Mouse (Mus musculus): ENCODE measurements around the gene Crybg1. TPM values are rescaled to one million over a fixed set of nuclear protein-coding genes. Genes with fewer than 3 reads are reported as not detected.
A peak's percentile ranks its signal among the peaks of the same experiment; 100 is the strongest.

Crybg1 gene
- total and polyA plus RNA-seq, 3 experiments, result 3.9 to 6.6 (median 5.2) TPM

DNA sequence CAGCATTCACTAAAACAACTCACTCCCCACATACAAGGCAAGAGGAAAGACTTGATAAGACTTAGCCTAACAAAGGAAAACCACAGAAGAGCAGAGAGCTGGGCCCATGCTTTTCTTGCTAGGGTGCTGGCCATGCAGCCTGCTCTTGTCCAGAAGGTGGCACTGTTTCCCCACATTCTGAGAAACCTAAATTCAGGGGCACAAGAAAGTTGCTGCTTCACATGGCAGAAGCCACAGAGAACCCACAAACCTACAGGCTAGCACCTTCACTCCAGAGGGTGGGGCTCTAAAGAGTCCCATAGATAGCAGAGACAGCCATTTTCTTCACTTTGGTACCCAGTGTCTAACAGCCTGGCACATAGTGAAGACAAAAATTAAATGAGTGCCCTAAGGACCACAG lies 194.7 kb downstream of the Crybg1 start (continued):
- TF ChIP-seq USF1 (IDR thresholded peaks at IDR 0.05; ENCODE audit: low read depth, low read length) (no peak), MXI1 (IDR thresholded peaks at IDR 0.05; ENCODE audit: low read depth, low read length) (no peak), ZMIZ1 (IDR thresholded peaks at IDR 0.05; ENCODE audit: low read depth, low read length) (no peak), MEF2A (IDR thresholded peaks at IDR 0.05; ENCODE audit: borderline replicate concordance, low read depth, low read length) (no peak), RCOR1 (conservative IDR thresholded peaks at IDR 0.05; ENCODE audit: low read depth, low read length) (no peak), USF2 (conservative IDR thresholded peaks at IDR 0.05; ENCODE audit: low read depth, low read length) (no peak), JUN (IDR thresholded peaks at IDR 0.05; ENCODE audit: insufficient read depth, low read depth, low read length) (no peak), MAX (IDR thresholded peaks at IDR 0.05; ENCODE audit: low read length) (0 out of 2 replicates have a peak, but pooled peaks have one; percentile 17), ZC3H11A (IDR thresholded peaks at IDR 0.05; ENCODE audit: low read depth, low read length) (peak; percentile 80), RAD21 (IDR thresholded peaks at IDR 0.05; ENCODE audit: low read depth, low read length) (peak; percentile 96), GABPA (IDR thresholded peaks at IDR 0.05; ENCODE audit: insufficient replicate concordance, low read depth, low read length) (no peak), NRF1 (IDR thresholded peaks at IDR 0.05; ENCODE audit: low read depth, low read length) (no peak), POLR2A (IDR thresholded peaks at IDR 0.05; ENCODE audit: low read depth, low read length) (0 out of 2 replicates have a peak, but pooled peaks have one; percentile 16)

GRCm38 (mm10) chr10:43945435-43945834 lies 203.2 kb downstream of the Crybg1 start:
- no peak for TF ChIP-seq ZNF384 (IDR thresholded peaks at IDR 0.05; ENCODE audit: low read depth, low read length)
- no peak for TF ChIP-seq HCFC1 (IDR thresholded peaks at IDR 0.05; ENCODE audit: low read depth, low read length)
- no peak for TF ChIP-seq E2F4 (IDR thresholded peaks at IDR 0.05; ENCODE audit: insufficient replicate concordance, low read depth, low read length)
- no peak for TF ChIP-seq ETS1 (conservative IDR thresholded peaks at IDR 0.05; ENCODE audit: low read depth, low read length)
- TF ChIP-seq TBP (conservative IDR thresholded peaks at IDR 0.05; ENCODE audit: low read depth, low read length), result no peak
- TF ChIP-seq ZC3H11A (IDR thresholded peaks at IDR 0.05; ENCODE audit: low read depth, low read length), result no peak
- no peak for TF ChIP-seq MAFK (IDR thresholded peaks at IDR 0.05; ENCODE audit: insufficient replicate concordance, low read length)
- TF ChIP-seq NELFE (IDR thresholded peaks at IDR 0.05; ENCODE audit: low read depth, low read length), result no peak
- no peak for TF ChIP-seq MXI1 (IDR thresholded peaks at IDR 0.05; ENCODE audit: low read depth, low read length)
- no peak for TF ChIP-seq RCOR1 (conservative IDR thresholded peaks at IDR 0.05; ENCODE audit: low read depth, low read length)
- TF ChIP-seq ZMIZ1 (IDR thresholded peaks at IDR 0.05; ENCODE audit: low read depth, low read length), result no peak
- TF ChIP-seq JUND (conservative IDR thresholded peaks at IDR 0.05; ENCODE audit: low read depth, low read length), result no peak
- TF ChIP-seq NRF1 (IDR thresholded peaks at IDR 0.05; ENCODE audit: low read depth, low read length), result no peak
- dilution Hi-C loops (cut with MboI; ENCODE audit: extremely low pct_ligation_motif_present, extremely low pct_unique_long_range_greater_than_20kb, low sequenced_read_pairs) (no loop called here), in situ Hi-C loops (cut with MboI; ENCODE audit: low pct_ligation_motif_present, low pct_unique_long_range_greater_than_20kb, low sequenced_read_pairs) (no loop called here)
- Histone ChIP-seq H3K27me3 (replicated peaks) (no peaks in the 10 kb centered on the region), H3K79me2 (replicated peaks; ENCODE audit: control insufficient read depth, extremely low read depth, insufficient read depth, poor library complexity, severe bottlenecking) (no peaks in the 10 kb centered on the region), H3K9ac (ENCODE audit: insufficient read depth, low read depth) (no peak overlapping the region), H3K27ac (ENCODE audit: insufficient read depth, low read depth) (no peak overlapping the region), H3K36me3 (replicated peaks in 1 of 2; ENCODE audit: control insufficient read depth in 1 of 2, insufficient read depth in 1 of 2, low read length in 1 of 2) (peaks cover 75 to 99% of the 10 kb centered on the region in 2 experiments), H3K9me3 (replicated peaks; ENCODE audit: low read length) (no peaks in the 10 kb centered on the region), H3K4me3 (replicated peaks in 1 of 3; ENCODE audit: low read depth in 2 of 3, low read length in 2 of 3, poor library complexity in 1 of 3) (no peak overlapping the region), H3K4me1 (ENCODE audit: control insufficient read depth in 1 of 2, insufficient read depth in 2 of 2) (no peaks in the 10 kb centered on the region), H3K4me2 (ENCODE audit: insufficient read depth, low read depth, poor library complexity, severe bottlenecking) (no peak overlapping the region)
- DNase-seq (ENCODE audit: extremely low read depth), result no peak
